Mouse (Mus musculus) CD4-positive helper T cell, adult 2 months (primary cell): Measurements from ENCODE around the gene Qk.
A peak's percentile ranks its signal among the peaks of the same experiment; 100 is the strongest.

Experiments
- DNase-seq: peaks from one replicate; pipeline ENCODE4 v3.0.0-alpha.2; 2012; ENCODE audit warnings: low read depth, missing footprints, low spot score

Qk gene

DNA sequence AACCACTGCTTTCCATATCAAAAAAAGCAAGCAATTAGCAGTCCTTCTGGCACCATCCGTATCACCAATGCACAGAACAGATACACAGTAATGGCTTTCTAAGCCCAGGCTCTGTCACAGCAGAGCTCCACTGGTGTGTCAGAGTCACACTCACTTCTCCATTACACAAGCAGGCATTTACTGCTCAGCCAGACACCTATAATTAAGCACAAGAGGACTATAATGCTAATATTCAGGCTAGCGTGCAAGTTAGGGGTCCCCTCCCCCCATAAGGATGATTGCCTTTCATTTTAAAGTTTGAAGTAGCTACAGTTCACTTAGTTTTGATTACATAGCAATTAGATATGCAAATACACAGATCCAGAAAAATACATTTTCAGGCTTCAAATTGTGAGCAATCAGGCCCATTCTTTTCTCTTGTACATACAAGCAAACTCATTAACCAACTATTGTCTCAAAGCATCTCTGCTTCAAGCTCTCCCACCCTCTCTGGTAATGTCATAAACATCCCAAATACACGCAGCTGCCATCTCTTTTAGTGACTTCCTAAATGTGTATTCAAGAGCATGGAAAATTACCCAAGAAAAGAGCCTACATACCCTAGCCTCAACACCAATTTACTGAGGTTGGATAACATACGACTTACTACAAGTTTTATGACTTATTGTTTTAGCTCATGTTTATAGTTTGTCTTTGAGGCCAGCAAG, 68.2 kb downstream of the Qk start:
- no peak for DNase-seq

- no peak for DNase-seq
These were observed 79.6 kb downstream of the Qk start for GRCm38 (mm10) chr17:10240081-10240480.

- DNase-seq: no peak
These were observed 83.1 kb downstream of the Qk start for GRCm38 (mm10) chr17:10236595-10236994.

- DNase-seq: peak; percentile 24
These were observed 87.2 kb downstream of the Qk start for GRCm38 (mm10) chr17:10232406-10232805.

DNA sequence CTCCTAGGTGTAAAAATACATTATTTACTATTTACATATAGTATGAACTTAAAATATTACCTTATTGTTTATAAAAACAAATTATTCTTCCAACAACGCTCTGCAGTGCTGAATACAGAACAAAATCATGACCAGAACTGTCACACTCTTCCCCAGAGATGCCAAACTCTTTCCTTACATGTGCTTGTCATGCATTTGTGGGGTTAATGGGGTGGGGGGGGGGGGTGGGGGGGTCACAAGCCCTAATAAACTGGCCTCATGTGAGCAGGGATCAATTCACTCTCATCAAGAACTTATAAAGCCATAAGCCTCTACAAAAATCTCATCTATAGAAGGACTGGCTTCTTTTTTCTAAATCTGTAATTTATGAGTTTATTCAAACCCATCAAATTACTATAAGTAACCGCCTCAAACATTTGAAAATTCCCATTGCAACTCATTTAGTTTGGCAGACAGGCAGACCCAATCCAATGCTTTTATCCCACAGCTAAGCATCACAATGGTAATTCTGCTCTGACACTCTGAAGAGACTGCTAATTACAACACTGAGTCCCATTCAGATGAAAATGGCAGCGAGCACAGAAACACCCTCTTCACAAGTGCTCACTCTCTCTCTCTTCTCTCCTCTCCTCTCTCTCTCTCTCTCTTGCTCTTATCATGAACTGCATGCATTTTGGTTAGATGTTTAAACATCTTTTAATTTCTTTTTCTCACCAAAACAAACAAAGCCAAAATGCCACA, 91.7 kb downstream of the Qk start:
- no peak for DNase-seq

- no peak for DNase-seq
These were observed 103.5 kb downstream of the Qk start for GRCm38 (mm10) chr17:10216164-10216563.

- no peak for DNase-seq
These were observed 110.4 kb downstream of the Qk start for GRCm38 (mm10) chr17:10209154-10209777.

DNA sequence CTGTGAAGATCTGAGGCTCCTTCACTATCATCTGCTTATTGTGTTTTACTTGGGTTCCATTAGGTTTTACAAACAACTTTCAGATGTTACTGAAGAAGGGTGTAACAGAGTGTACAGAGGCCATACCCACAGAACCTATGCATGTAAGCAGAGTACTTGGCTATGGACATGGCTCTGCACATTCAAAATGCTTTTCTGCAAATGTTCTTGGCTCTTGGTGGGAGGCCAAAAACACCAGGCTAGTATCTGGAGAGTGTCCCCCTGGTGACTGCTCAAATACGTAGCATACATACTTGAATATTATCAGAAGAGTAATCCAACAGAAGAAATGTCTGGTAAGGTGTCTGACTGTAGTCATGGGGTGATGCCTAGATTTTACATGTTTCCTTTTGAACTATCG, 121.0 kb downstream of the Qk start:
- DNase-seq: no peak

DNA sequence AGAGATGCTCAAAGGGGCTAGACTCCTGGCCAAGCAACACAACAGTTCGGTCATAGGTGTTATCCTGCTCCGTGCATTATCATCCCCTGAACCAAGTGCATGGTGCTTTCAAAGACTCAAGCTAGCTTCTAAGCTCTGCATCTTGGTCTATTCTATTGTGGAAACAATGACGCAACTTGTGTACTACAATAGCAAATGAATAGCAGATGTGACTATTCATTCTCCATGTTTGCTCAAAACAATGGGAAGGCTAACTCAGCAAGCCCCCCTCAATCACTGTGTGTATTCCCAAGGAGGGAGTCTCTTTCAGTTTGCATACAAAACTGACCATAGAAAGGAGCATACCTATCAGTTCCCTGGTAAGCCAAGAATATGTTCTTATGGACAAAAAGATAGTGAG, 121.4 kb downstream of the Qk start:
- DNase-seq: no peak

GRCm38 (mm10) chr17:10195703-10196102, 124.0 kb downstream of the Qk start:
- no peak for DNase-seq

GRCm38 (mm10) chr17:10190857-10191256, 128.8 kb downstream of the Qk start:
- no peak for DNase-seq

- no peak for DNase-seq
These were observed 131.2 kb downstream of the Qk start for GRCm38 (mm10) chr17:10188481-10188880.

DNA sequence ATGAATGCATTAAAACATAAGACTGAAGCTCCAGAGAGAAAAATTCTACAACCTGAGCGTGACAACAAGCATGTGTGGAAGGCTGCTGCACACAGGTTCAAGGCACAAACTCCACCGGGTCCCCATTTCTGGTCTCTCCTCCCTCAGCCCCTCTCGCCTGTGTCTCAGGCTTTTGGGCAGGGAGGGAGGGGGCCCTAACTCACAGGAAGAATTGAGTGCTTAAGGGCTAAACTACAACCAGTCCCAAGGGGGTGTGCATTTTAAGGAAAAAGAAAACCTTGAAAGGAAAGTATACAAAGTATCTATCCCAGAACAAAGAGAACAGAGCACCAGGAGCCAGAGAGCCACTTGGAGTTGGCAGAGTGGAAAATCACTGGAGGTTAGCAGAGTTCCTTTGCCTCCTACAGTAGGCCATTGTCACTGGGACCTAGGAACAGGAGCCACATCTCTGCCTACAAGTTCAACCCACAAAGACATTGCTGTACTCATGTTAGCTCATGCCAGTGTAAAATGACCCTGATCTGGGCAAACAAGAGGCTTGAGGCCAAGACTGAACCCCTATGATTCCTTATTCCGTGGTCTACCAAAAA, 132.1 kb downstream of the Qk start:
- no peak for DNase-seq

DNA sequence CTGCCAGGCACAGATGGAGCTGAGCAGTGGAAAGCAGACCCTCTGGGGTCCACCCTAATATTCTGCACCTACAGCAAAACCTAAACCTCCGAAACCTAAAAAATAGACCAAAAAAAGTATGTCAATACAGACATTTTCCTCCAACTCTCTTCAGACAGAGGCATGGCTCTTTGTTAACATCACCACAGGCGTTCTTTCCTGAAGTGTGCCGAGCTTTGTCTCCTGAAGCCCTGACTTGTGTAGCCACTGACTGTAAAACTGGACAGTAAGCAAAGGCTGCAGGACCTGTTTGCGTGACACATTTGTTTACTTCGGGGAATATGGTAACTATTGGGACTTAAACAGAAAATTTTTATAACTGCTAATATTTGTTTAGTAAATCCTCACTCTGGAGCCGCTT, 137.9 kb downstream of the Qk start:
- DNase-seq: no peak

- DNase-seq: no peak
These were observed 142.6 kb downstream of the Qk start for GRCm38 (mm10) chr17:10177096-10177495.

GRCm38 (mm10) chr17:10161258-10161657, 158.4 kb downstream of the Qk start:
- no peak for DNase-seq

DNA sequence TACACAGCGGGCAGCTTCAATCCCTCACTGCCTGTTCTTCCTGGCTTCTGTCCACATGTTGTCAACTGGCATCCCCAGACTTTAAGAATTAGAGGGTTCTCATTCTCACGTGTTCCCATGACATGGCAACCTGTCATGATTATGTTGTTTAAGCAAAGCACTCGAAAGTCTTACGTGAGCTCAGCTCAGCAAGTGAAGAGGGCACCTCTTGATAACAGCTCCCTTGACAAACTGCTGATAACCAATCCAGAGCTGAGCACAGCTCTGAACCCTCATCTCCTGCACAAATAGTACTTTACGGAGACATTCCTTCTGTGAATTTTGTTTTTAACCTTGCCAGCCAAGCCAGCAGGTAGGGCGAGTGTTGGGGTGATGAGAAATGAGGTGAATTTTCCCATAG, 159.2 kb downstream of the Qk start:
- DNase-seq: no peak

GRCm38 (mm10) chr17:10152808-10153413, 166.7 kb downstream of the Qk start:
- no peak for DNase-seq
